Mouse (Mus musculus) neutrophil, adult 65 days (primary cell): ENCODE measurements around the gene Ndufb2. TPM values are rescaled to one million over a fixed set of nuclear protein-coding genes. Genes with fewer than 3 reads are reported as not detected.

Experiments used
- total RNA-seq: library from RNA; stranded (reverse); gene quantifications from 2 replicates; pipeline ENCODE4 v1.2.4, GENCODE M21; 2023

Gene Ndufb2
- 28.3 and 29.8 TPM in 2 replicates for total RNA-seq

DNA sequence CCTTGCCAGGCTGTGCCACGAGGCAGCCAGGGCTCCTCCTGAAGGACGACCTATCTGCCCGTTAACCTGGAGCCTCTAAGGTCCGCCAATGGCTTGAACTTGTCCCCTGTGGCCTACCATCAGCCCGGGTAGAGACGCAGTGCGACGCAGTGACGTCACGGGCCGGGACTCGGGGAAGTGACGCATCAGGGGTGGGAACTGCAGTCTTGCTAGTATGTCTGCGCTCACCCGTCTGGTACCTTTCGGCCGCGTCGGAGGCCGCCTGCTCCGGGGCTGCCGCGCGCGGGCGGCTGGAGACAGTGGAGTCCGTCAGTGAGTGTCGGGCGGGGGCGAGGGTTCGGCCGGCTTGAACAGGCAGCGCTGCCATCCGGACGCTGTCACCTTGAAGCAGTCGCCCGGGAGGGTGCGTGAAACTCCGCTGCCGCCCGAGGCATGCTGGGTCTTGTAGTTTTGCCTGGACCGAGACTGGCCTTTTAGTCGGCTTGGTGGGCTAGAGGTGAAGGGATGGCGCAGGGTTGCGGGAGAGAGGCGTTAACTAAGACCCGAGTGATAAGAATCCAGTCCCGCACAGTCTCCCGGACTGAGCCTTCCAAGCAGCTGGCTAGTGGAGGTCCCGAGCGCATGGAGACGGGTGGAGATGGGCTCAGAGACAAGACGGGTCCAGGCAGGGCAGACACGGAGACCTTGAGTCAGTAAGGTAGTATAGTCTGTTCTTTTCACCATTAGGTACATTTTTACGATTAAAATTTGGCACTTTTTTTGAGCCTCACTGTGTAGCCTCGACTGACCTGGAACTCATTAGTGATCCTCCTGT lies at the start of gene Ndufb2:
Ndufb2 (plus strand) TSS at position 174 of the 814 bp plus-strand sequence.

DNA sequence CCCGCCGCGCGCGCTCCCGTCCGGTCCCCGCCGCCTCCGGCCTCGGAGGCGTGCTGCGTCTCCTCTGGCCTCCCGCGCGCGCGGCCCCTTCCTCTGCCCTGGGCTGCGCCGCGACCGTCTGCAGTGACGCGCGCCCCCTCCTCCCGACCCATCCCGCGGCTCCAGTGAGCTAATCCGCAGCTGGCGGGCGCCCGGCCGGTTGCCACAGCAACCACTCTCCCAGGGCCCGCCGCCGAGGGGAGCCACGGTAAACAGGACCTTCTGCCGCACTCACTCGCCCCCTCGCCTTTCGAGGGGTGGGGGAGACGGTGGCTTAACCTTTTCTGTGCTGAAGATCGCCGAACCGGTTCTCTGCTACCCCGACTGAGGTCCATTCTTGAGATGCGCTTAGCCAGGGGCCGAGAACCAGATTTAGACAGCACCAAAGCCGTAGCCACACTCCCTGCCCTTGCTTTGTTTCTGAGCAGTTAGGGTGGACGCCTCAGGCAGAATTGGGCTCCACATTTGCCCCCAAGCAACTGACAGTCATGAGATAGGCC lies 34.6 kb upstream of the Ndufb2 start, which contains the start of gene Dennd2a:
Dennd2a (minus strand) TSS at position 145 of the 539 bp plus-strand sequence.

DNA sequence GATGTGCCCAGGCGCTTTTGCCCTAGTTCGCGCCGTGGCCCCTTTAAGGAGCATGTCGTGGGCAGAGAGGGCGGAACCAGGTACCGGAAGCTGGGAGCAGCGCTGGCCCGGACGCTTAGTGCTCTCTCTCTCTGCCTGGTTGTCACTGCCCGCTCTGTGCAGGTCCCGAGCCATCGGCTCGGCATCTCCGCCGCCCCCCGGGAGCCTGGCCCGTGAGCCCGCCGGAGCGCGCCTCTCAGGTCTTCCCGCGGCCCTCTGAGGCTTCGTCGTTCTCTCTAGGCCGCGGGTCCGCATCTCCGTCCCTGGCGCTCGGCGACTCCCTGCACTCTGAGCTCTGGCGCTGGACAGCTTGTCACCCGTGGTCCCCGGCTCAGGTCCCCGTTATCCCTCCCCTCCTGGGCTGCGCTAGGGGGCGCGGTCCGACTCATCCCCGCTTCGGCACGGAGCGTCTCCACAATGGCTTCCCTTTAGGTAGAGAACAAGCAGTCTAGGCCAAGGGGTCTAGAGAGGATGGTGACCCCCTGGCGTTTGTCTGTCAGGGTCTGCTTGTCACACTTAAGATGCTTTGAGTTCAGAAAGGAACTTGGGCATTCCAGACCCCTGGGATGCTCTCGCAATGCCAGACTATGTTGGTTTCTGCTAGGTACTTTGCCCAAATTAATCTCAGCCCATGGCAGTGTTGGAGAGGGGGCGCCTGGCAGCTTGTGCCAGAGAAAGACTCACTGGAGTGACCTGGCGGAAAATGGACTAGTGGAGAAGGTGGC lies 18.4 kb upstream of the Ndufb2 start, which contains the start of gene Adck2:
Adck2 (plus strand) TSS at position 83 of the 764 bp plus-strand sequence.

DNA sequence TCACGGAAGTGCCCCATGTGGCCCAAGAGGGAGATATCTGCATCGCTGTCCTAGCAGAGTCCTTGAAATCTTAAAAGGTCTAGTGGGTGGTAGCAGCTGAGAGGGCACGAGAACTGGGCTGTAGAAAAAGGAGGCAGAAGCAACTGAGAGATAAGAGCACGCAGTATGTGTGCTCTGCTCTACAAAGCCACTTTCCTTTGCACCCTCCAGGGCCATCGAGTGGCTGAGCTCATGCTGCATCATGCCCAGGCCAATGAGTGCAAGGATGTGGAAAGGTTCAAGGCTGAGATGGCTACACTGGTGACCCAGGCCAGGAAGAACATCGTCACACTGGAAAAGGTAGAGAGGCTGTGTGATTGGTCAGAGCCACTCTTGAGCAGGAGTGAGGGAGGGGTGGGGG lies 6.9 kb upstream of the Ndufb2 start, which contains the start of gene Gm42420:
Gm42420 (plus strand) TSS at position 237 of the 400 bp plus-strand sequence.

Other genes starting within 250 kb of the Ndufb2 start
- gene Slc37a3, start 214.9 kb upstream of the Ndufb2 start, total RNA-seq, result 62.1 and 74.0 TPM in 2 replicates
- 2.0 and 3.0 TPM in 2 replicates for gene Rab19, start 211.4 kb upstream of the Ndufb2 start, total RNA-seq
- gene Mkrn1, start 172.1 kb upstream of the Ndufb2 start, total RNA-seq, result 130 and 134 TPM in 2 replicates
- 7.4 and 10.1 TPM in 2 replicates for gene Dennd2a, start 34.7 kb upstream of the Ndufb2 start, total RNA-seq
- 17.4 and 19.9 TPM in 2 replicates for gene Adck2, start 18.7 kb upstream of the Ndufb2 start, total RNA-seq
- gene Gm42420, start 6.8 kb upstream of the Ndufb2 start, total RNA-seq, result not detected in 2 replicates
- 79.8 and 120 TPM in 2 replicates for gene Braf, start 132.9 kb downstream of the Ndufb2 start, total RNA-seq
- 21.3 and 21.6 TPM in 2 replicates for gene Mrps33, start 218.4 kb downstream of the Ndufb2 start, total RNA-seq